Mouse (Mus musculus): Measurements from ENCODE around the gene Efna2. TPM values are rescaled to one million over a fixed set of nuclear protein-coding genes. Genes with fewer than 3 reads are reported as not detected.

Gene Efna2
- polyA plus RNA-seq, 1 experiment, result 11.2 TPM

- no peak overlapping the region for H3K4me3 ChIP-seq (ENCODE audit: low read depth, low read length)
- H3K9ac ChIP-seq (ENCODE audit: low read depth, poor library complexity, severe bottlenecking), result no peak overlapping the region
- no peaks in the 10 kb centered on the region; the same call in 1 of the 2 replicates for H3K27me3 ChIP-seq (ENCODE audit: control insufficient read depth, insufficient read depth, low read length, poor library complexity, severe bottlenecking)
These were observed 14.7 kb downstream of the Efna2 start for GRCm38 (mm10) chr10:80193976-80194375.

GRCm38 (mm10) chr10:80194441-80194840 is 15.2 kb downstream of the Efna2 start:
- Histone ChIP-seq H3K27ac (ENCODE audit: insufficient read depth, low read length) (no peak overlapping the region), H3K36me3 (ENCODE audit: control insufficient read depth, insufficient read depth, low read length, poor library complexity, severe bottlenecking) (no peaks in the 10 kb centered on the region), H3K4me1 (ENCODE audit: control insufficient read depth, insufficient read depth, low read length) (no peaks in the 10 kb centered on the region), H3K9ac (ENCODE audit: low read depth, poor library complexity, severe bottlenecking) (no peak overlapping the region), H3K27me3 (ENCODE audit: control insufficient read depth, insufficient read depth, low read length, poor library complexity, severe bottlenecking) (no peaks in the 10 kb centered on the region; the same call in 1 of the 2 replicates), H3K9me3 (replicated peaks; ENCODE audit: control insufficient read depth, insufficient read depth, low read length, poor library complexity, severe bottlenecking) (no peaks in the 10 kb centered on the region), H3K4me3 (ENCODE audit: low read depth, low read length) (no peak overlapping the region)
- no peak for TF ChIP-seq POLR2A (IDR thresholded peaks at IDR 0.05; ENCODE audit: insufficient read depth, low read length)
- no peak for TF ChIP-seq EP300 (IDR thresholded peaks at IDR 0.05; ENCODE audit: insufficient read depth, low read depth, low read length)
- TF ChIP-seq CTCF (IDR thresholded peaks at IDR 0.05; ENCODE audit: low read depth, low read length), result no peak

More at GRCm38 (mm10) chr10:80193976-80194375, 14.7 kb downstream of the Efna2 start:
- Histone ChIP-seq H3K9me3 (replicated peaks; ENCODE audit: control insufficient read depth, insufficient read depth, low read length, poor library complexity, severe bottlenecking) (no peaks in the 10 kb centered on the region), H3K4me1 (ENCODE audit: control insufficient read depth, insufficient read depth, low read length) (no peaks in the 10 kb centered on the region), H3K27ac (ENCODE audit: insufficient read depth, low read length) (no peak overlapping the region), H3K36me3 (ENCODE audit: control insufficient read depth, insufficient read depth, low read length, poor library complexity, severe bottlenecking) (no peaks in the 10 kb centered on the region)
- no peak for TF ChIP-seq POLR2A (IDR thresholded peaks at IDR 0.05; ENCODE audit: insufficient read depth, low read length)
- TF ChIP-seq EP300 (IDR thresholded peaks at IDR 0.05; ENCODE audit: insufficient read depth, low read depth, low read length), result no peak
- no peak for TF ChIP-seq CTCF (IDR thresholded peaks at IDR 0.05; ENCODE audit: low read depth, low read length)

DNA sequence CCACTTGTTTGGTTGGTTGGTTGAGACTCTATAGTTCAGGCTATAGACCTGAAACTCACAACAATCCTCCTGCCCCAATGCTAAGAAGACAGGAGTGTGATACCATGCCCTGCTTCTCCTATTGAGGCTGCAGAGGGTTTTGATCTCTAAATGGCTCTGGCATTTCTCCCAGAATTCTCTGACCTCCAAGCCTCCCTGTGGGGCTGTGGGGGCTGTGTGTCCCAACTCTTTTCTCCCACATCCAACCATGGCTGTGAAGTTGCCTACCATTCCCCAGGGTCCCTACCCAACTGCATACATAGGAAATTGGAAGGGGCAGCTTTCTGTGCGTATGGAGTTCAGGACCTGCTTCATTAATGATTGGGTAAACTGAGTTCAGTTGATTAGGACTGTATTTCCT is 16.9 kb downstream of the Efna2 start:
- H3K4me3 ChIP-seq (ENCODE audit: low read depth, low read length), result no peak overlapping the region
- no peaks in the 10 kb centered on the region for H3K27me3 ChIP-seq (ENCODE audit: control insufficient read depth, insufficient read depth, low read length, poor library complexity, severe bottlenecking)
- H3K27ac ChIP-seq (ENCODE audit: insufficient read depth, low read length), result no peak overlapping the region
- H3K9ac ChIP-seq (ENCODE audit: low read depth, poor library complexity, severe bottlenecking), result no peak overlapping the region
- TF ChIP-seq CTCF (IDR thresholded peaks at IDR 0.05; ENCODE audit: low read depth, low read length), result no peak
- TF ChIP-seq EP300 (IDR thresholded peaks at IDR 0.05; ENCODE audit: insufficient read depth, low read depth, low read length), result no peak
- no peak for TF ChIP-seq POLR2A (IDR thresholded peaks at IDR 0.05; ENCODE audit: insufficient read depth, low read length)
- no peaks in the 10 kb centered on the region for H3K36me3 ChIP-seq (ENCODE audit: control insufficient read depth, insufficient read depth, low read length, poor library complexity, severe bottlenecking)
- H3K4me1 ChIP-seq (ENCODE audit: control insufficient read depth, insufficient read depth, low read length), result no peaks in the 10 kb centered on the region
- no peaks in the 10 kb centered on the region for H3K9me3 ChIP-seq (replicated peaks; ENCODE audit: control insufficient read depth, insufficient read depth, low read length, poor library complexity, severe bottlenecking)

DNA sequence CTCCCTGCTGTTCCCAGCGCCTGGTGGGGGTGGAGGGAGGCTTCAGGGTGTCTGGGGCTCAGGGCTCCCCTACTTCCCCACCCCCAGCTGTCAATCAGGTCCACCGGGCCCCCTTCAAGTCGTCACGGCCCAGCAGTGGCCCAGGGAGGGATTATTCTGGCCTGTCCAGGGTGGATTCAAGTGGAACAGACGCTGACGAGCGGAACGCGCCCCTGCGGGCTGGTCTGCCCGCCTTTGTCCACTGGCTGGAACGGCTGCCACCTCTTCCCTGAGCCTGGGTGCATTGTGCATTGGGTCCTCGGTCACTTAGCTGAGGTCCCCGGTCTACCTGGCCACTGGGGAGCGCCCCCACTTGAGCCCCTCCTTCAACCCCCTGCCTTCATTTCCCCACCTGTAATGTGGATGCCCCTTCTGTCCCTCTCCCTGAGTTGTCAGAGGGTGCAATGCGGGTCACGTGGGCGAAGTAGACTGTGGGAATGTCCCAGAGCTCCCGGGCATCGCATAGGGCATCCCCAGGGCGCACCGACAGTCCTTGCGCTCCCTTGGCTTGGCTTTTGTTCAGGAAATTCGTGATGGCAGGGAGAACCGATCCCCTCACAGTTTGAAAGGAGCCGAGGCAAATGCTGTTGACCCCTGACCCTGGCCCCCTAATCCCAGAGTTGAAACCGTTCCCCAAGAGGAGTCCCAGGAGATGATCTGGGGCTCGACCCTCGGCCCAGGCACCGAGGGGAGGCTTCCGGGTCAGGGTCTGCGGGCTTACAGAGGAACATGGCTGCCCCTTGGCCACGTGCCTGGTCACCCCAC is 17.7 kb downstream of the Efna2 start:
- no peak for TF ChIP-seq CTCF (IDR thresholded peaks at IDR 0.05; ENCODE audit: low read depth, low read length)
- TF ChIP-seq EP300 (IDR thresholded peaks at IDR 0.05; ENCODE audit: insufficient read depth, low read depth, low read length), result no peak
- no peak for TF ChIP-seq POLR2A (IDR thresholded peaks at IDR 0.05; ENCODE audit: insufficient read depth, low read length)
- Histone ChIP-seq H3K27me3 (ENCODE audit: control insufficient read depth, insufficient read depth, low read length, poor library complexity, severe bottlenecking) (no peaks in the 10 kb centered on the region), H3K9ac (ENCODE audit: low read depth, poor library complexity, severe bottlenecking) (no peak overlapping the region), H3K4me1 (ENCODE audit: control insufficient read depth, insufficient read depth, low read length) (no peaks in the 10 kb centered on the region), H3K27ac (ENCODE audit: insufficient read depth, low read length) (no peak overlapping the region), H3K4me3 (ENCODE audit: low read depth, low read length) (no peak overlapping the region), H3K9me3 (replicated peaks; ENCODE audit: control insufficient read depth, insufficient read depth, low read length, poor library complexity, severe bottlenecking) (no peaks in the 10 kb centered on the region), H3K36me3 (ENCODE audit: control insufficient read depth, insufficient read depth, low read length, poor library complexity, severe bottlenecking) (no peaks in the 10 kb centered on the region)

GRCm38 (mm10) chr10:80199440-80200008 is 20.2 kb downstream of the Efna2 start:
- Histone ChIP-seq H3K4me3 (ENCODE audit: low read depth, low read length) (no peak overlapping the region), H3K27ac (ENCODE audit: insufficient read depth, low read length) (no peak overlapping the region)
- TF ChIP-seq POLR2A (IDR thresholded peaks at IDR 0.05; ENCODE audit: insufficient read depth, low read length) (no peak), CTCF (IDR thresholded peaks at IDR 0.05; ENCODE audit: low read depth, low read length) (peak; percentile 88), EP300 (IDR thresholded peaks at IDR 0.05; ENCODE audit: insufficient read depth, low read depth, low read length) (no peak)

GRCm38 (mm10) chr10:80200485-80200884 is 21.2 kb downstream of the Efna2 start:
- Histone ChIP-seq H3K9ac (ENCODE audit: low read depth, poor library complexity, severe bottlenecking) (no peak overlapping the region), H3K4me3 (ENCODE audit: low read depth, low read length) (peak overlapping the region; percentile 23; the same call in 1 of the 2 replicates), H3K9me3 (replicated peaks; ENCODE audit: control insufficient read depth, insufficient read depth, low read length, poor library complexity, severe bottlenecking) (no peaks in the 10 kb centered on the region), H3K4me1 (ENCODE audit: control insufficient read depth, insufficient read depth, low read length) (peaks cover 2% of the 10 kb centered on the region), H3K27me3 (ENCODE audit: control insufficient read depth, insufficient read depth, low read length, poor library complexity, severe bottlenecking) (no peaks in the 10 kb centered on the region), H3K27ac (ENCODE audit: insufficient read depth, low read length) (no peak overlapping the region), H3K36me3 (ENCODE audit: control insufficient read depth, insufficient read depth, low read length, poor library complexity, severe bottlenecking) (no peaks in the 10 kb centered on the region)
- TF ChIP-seq CTCF (IDR thresholded peaks at IDR 0.05; ENCODE audit: low read depth, low read length) (no peak), EP300 (IDR thresholded peaks at IDR 0.05; ENCODE audit: insufficient read depth, low read depth, low read length) (no peak), POLR2A (IDR thresholded peaks at IDR 0.05; ENCODE audit: insufficient read depth, low read length) (no peak)

More at GRCm38 (mm10) chr10:80199440-80200008, 20.2 kb downstream of the Efna2 start:
- Histone ChIP-seq H3K36me3 (ENCODE audit: control insufficient read depth, insufficient read depth, low read length, poor library complexity, severe bottlenecking) (no peaks in the 10 kb centered on the region), H3K9me3 (replicated peaks; ENCODE audit: control insufficient read depth, insufficient read depth, low read length, poor library complexity, severe bottlenecking) (no peaks in the 10 kb centered on the region), H3K27me3 (ENCODE audit: control insufficient read depth, insufficient read depth, low read length, poor library complexity, severe bottlenecking) (no peaks in the 10 kb centered on the region), H3K4me1 (ENCODE audit: control insufficient read depth, insufficient read depth, low read length) (peaks cover 2% of the 10 kb centered on the region), H3K9ac (ENCODE audit: low read depth, poor library complexity, severe bottlenecking) (no peak overlapping the region)

Measured in ES-Bruce4 (cell line).